Mouse (Mus musculus) hematopoietic stem cell, adult 5-6 weeks (primary cell): ENCODE measurements around the gene Nkain4. TPM values are rescaled to one million over a fixed set of nuclear protein-coding genes. Genes with fewer than 3 reads are reported as not detected.

Experiments
- ATAC-seq, 2 experiments: fragments of 125-278 bp in 1 of 2; replicated peaks in 1 of 2; 2 replicates each; pipeline ENCODE4 v1.8.0; 2016 to 2017; ENCODE audit warnings: inconsistent platforms in 2 of 2, mild to moderate bottlenecking in 2 of 2, moderate number of reproducible peaks in 2 of 2, low read depth in 1 of 2, moderate TSS enrichment in 1 of 2; ENCODE audit not compliant: low FRiP score in 2 of 2, poor library complexity in 2 of 2, severe bottlenecking in 2 of 2, insufficient read depth in 1 of 2, low TSS enrichment in 1 of 2
- total RNA-seq: library from RNA; stranded (forward); fragments of 172-1452, 232-1000 nt; gene quantifications from 2 replicates; pipeline ENCODE4 v1.2.3, GENCODE M21; 2017

Gene Nkain4
- total RNA-seq: not detected in 2 replicates

GRCm38 (mm10) chr2:180954061-180955047 lies at the start of gene Nkain4:
Gene Nkain4, minus strand, starts transcription at chr2:180954699.
- peak; percentile 44 to 46; a peak in 2 of 4 replicates for ATAC-seq

- no peak for ATAC-seq
Observed at GRCm38 (mm10) chr2:180996905-180997304, 42.4 kb upstream of the Nkain4 start.

GRCm38 (mm10) chr2:180996436-180996835 lies 41.9 kb upstream of the Nkain4 start:
- peak; percentile 62 to 65; a peak in 3 of 4 replicates for ATAC-seq

GRCm38 (mm10) chr2:180995457-180995856 lies 41.0 kb upstream of the Nkain4 start:
- no peak for ATAC-seq

- ATAC-seq: no peak
Observed at GRCm38 (mm10) chr2:180994360-180994759, 39.9 kb upstream of the Nkain4 start.

GRCm38 (mm10) chr2:180990347-180990746 lies 35.8 kb upstream of the Nkain4 start:
- ATAC-seq: no peak

- ATAC-seq: no peak
Observed at GRCm38 (mm10) chr2:180988948-180989347, 34.4 kb upstream of the Nkain4 start.

GRCm38 (mm10) chr2:180988347-180988913 lies 33.9 kb upstream of the Nkain4 start:
- ATAC-seq: no peak

- no peak for ATAC-seq
Observed at GRCm38 (mm10) chr2:180987432-180988030, 33.0 kb upstream of the Nkain4 start.

GRCm38 (mm10) chr2:180987001-180987400 lies 32.5 kb upstream of the Nkain4 start:
- ATAC-seq: no peak

GRCm38 (mm10) chr2:180986449-180986848 lies 31.9 kb upstream of the Nkain4 start, which contains the start of gene Col20a1:
Gene Col20a1, plus strand, starts transcription at chr2:180986535.
- no peak for ATAC-seq

GRCm38 (mm10) chr2:180985635-180986034 lies 31.1 kb upstream of the Nkain4 start:
- ATAC-seq: no peak; a peak in 1 of 4 replicates

- no peak for ATAC-seq
Observed at GRCm38 (mm10) chr2:180981133-180981532, 26.6 kb upstream of the Nkain4 start.

- peak; percentile 89 to 91 for ATAC-seq
Observed at GRCm38 (mm10) chr2:180967010-180967763, 12.7 kb upstream of the Nkain4 start, which contains the start of gene Arfgap1. Gene Arfgap1, plus strand, starts transcription at chr2:180967225.

- ATAC-seq: peak; percentile 26 to 68; a peak in 3 of 4 replicates
Observed at GRCm38 (mm10) chr2:180966092-180966882, 11.8 kb upstream of the Nkain4 start.

- peak; percentile 52 to 61 for ATAC-seq
Observed at GRCm38 (mm10) chr2:180963956-180964355, 9.5 kb upstream of the Nkain4 start.
